Mouse (Mus musculus) cerebellum, postnatal 14 days (tissue): ENCODE measurements around the gene Cnga4.
"Not testable (repeated sequence)": the region's sequence is repeated elsewhere in the genome, so short reads cannot be mapped to it uniquely, and the experiment has no call there.

Experiments used
- DNase-seq, 2 experiments: peaks; one replicate each; pipeline ENCODE4 v3.0.0; 2021; ENCODE audit warnings: mixed read lengths in 2 of 2

The Cnga4 gene

GRCm38 (mm10) chr7:105404268-105404667, at the start of gene Cnga4:
Gene Cnga4 (plus strand): TSS chr7:105404568.
- no peak for DNase-seq

GRCm38 (mm10) chr7:105356064-105356463, 48.3 kb upstream of the Cnga4 start:
- not testable (repeated sequence) for DNase-seq

- DNase-seq, result not testable (repeated sequence)
These were observed 47.9 kb upstream of the Cnga4 start for GRCm38 (mm10) chr7:105356487-105356886.

- no peak for DNase-seq
These were observed 42.7 kb upstream of the Cnga4 start for GRCm38 (mm10) chr7:105361713-105362112.

GRCm38 (mm10) chr7:105367268-105367667, 37.1 kb upstream of the Cnga4 start:
- no peak for DNase-seq

GRCm38 (mm10) chr7:105367930-105368329, 36.4 kb upstream of the Cnga4 start, which contains the start of gene Olfr692:
Gene Olfr692 (plus strand): TSS chr7:105368230.
- no peak for DNase-seq

GRCm38 (mm10) chr7:105368521-105368920, 35.8 kb upstream of the Cnga4 start:
- DNase-seq, result no peak

- no peak for DNase-seq
These were observed 31.5 kb upstream of the Cnga4 start for GRCm38 (mm10) chr7:105372912-105373311.

- peak; percentile 58 to 59 for DNase-seq
These were observed 30.9 kb upstream of the Cnga4 start for GRCm38 (mm10) chr7:105373509-105373908.

- no peak for DNase-seq
These were observed 30.4 kb upstream of the Cnga4 start for GRCm38 (mm10) chr7:105373976-105374375.

GRCm38 (mm10) chr7:105374866-105375265, 29.5 kb upstream of the Cnga4 start, which contains the start of gene Gm5901:
Gene Gm5901 (plus strand): TSS chr7:105375038.
- no peak for DNase-seq

GRCm38 (mm10) chr7:105380329-105380728, 24.0 kb upstream of the Cnga4 start:
- DNase-seq, result no peak

- no peak for DNase-seq
These were observed 16.7 kb upstream of the Cnga4 start for GRCm38 (mm10) chr7:105387696-105388095.

GRCm38 (mm10) chr7:105390236-105390635, 14.1 kb upstream of the Cnga4 start:
- no peak for DNase-seq

GRCm38 (mm10) chr7:105394606-105395005, 9.8 kb upstream of the Cnga4 start:
- DNase-seq, result peak; percentile 37 to 59

GRCm38 (mm10) chr7:105395131-105395820, 9.1 kb upstream of the Cnga4 start:
- no peak for DNase-seq

GRCm38 (mm10) chr7:105396126-105396525, 8.2 kb upstream of the Cnga4 start:
- no peak for DNase-seq

- DNase-seq, result no peak
These were observed 5.1 kb upstream of the Cnga4 start for GRCm38 (mm10) chr7:105399058-105399934.

GRCm38 (mm10) chr7:105399935-105400624, 4.3 kb upstream of the Cnga4 start, which contains the start of gene Fam160a2:
Gene Fam160a2 (minus strand): TSS chr7:105400054.
- peak; percentile 100 for DNase-seq

GRCm38 (mm10) chr7:105406322-105406721, 2.0 kb downstream of the Cnga4 start:
- DNase-seq, result no peak

GRCm38 (mm10) chr7:105411874-105412632, 7.7 kb downstream of the Cnga4 start:
- DNase-seq, result peak; percentile 90 to 94

GRCm38 (mm10) chr7:105414385-105414784, 10.0 kb downstream of the Cnga4 start:
- DNase-seq, result no peak
